Comparison of ENCODE assay signal across 7 mouse cellular contexts in the genomic region with DNA sequence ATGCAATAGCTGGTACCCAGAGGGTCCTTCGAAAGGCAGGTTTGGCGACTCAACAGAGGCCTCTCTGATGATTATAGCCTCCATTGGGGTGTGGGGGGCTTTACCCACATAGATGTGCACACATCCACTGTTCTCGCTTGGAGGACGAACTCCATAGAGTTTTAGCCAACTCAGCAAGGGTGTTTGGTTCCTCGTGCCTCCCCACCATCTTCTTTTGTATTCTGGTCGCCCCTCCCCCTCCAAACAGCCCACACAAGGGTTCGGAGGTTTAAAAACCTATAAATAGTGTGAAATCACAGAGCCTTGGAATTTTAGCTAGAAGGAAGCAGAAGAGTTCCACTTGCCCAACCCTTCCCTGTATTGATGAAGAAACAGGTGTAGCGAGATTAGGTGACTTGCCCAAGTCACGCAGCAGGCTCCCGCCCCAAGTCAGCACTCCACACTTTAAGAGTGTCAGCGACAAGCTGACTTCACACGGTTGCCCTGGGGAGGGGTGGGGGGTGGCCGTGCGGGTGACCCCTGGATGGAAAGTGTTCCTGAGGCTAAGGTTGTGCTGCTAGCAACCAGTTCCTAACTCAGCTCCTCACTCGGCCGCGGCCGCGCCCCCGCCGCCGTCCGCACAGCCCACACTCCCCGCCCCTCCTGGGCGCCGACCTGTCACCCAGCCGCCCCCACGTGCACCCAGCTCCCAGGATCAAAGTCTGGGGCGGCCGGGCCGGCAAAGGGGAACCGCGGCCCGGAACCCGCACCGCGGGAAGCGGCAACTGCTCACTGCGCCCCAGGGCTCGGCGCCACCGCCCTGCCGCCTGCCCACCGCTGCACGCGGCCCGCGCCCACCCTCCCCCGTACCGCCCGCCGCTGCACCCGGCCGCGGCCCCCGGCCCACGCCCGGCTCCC. TPM values are rescaled to one million over a fixed set of nuclear protein-coding genes. Genes with fewer than 3 reads are reported as not detected.
DNase-seq lines count a peak whose midpoint lies in the region; ATAC-seq lines count a peak whose summit lies in the region.

No protein-coding gene starts in this region.

- H3K9me3 ChIP-seq in megakaryocyte, embryonic 14.5 days, result no peaks in the 10 kb centered on the region

- peak overlapping the region; percentile 100 for H3K4me3 ChIP-seq in megakaryocyte, embryonic 14.5 days (replicated peaks)

- H3K36me3 ChIP-seq in megakaryocyte, embryonic 14.5 days (replicated peaks; ENCODE audit: low read length), result peaks cover 39% of the 10 kb centered on the region

- peak; percentile 61 for ATAC-seq in granulocyte monocyte progenitor cell, adult 5-6 weeks (replicated peaks; ENCODE audit: poor library complexity, severe bottlenecking)

- peak; percentile 62 to 67 for DNase-seq in thymus, adult 18-20 months
- no peak for DNase-seq in thymus, postnatal 0 days (ENCODE audit: low spot score)
- DNase-seq in cerebellum, adult 18-20 months, result peak; percentile 18 to 48
- DNase-seq in kidney, postnatal 14 days, result peak; percentile 89
- DNase-seq in testis, postnatal 10 days (ENCODE audit: low spot score), result peak; percentile 79

- H3K27me3 ChIP-seq in megakaryocyte, embryonic 14.5 days (replicated peaks), result peaks cover 14% of the 10 kb centered on the region

- peaks cover 77% of the 10 kb centered on the region for H3K4me1 ChIP-seq in megakaryocyte, embryonic 14.5 days

RNA-seq across cellular contexts. Expression of gene Slc30a1, which starts 0.7 kb away (rescaled TPM):
- polyA plus RNA-seq in thymus, postnatal 0 days (2015; fragmentation: Nextera tagmentation; extraction: Ambion mirVana), result 1.6 and 2.6 TPM in 2 replicates
- total RNA-seq in granulocyte monocyte progenitor cell, adult 5-6 weeks (2014; fragmentation: Nextera tagmentation), result 4.5 and 4.6 TPM in 2 replicates
- 4.7 and 8.7 TPM in 2 replicates for total RNA-seq in granulocyte monocyte progenitor cell, adult 5-6 weeks (2017)
- polyA plus RNA-seq in megakaryocyte, embryonic 14.5 days (2012; ENCODE audit: insufficient read depth, low replicate concordance), result 22.9 and 46.4 TPM in 2 replicates
